Mouse (Mus musculus): ENCODE data around the gene Stbd1.

Gene Stbd1

DNA sequence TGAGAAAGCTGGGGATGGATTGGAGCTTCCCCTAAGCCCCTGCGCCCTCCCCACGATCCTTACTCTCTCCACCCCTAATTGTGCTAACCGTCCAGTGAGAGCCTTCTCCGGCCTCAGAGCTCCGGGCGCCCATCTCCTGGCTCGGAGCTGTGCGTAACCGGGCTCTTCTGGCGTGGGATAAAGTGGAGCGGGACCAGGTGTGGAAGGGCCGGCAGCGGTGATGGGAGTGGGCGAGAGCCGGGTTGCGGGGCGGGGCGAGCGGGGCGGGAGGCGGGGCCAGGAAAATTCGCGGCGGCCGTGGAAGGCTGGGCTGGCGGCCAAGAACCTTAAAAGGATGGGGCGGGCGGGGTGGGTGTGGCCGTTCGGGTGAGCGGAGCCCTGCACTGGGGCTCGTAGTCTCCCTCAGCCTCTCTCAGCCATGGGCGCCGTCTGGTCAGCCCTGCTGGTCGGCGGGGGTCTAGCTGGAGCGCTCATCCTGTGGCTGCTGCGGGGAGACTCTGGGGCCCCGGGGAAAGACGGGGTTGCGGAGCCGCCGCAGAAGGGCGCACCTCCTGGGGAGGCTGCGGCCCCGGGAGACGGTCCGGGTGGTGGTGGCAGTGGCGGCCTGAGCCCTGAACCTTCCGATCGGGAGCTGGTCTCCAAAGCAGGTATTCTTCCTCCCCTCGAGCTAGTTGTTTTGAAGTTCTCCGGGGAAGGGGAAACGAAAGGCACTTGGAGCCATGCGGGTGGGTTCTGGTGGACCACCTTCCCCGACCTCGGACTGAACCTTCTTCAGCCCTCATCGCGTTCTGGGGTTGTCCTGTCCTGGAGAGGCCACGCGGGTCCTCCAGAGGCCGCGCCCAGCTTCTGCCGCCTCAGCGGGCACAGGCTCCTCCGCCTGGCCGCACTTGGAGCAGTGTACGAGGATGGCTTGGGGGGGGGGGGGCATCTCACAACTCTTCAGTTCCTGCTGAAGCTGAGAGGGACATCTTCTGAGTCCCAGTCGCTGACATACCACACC lies at the start of gene Stbd1:
Gene Stbd1 (plus strand): TSS at position 351 of the 1,000 bp plus-strand sequence.
- in situ Hi-C loops (cut with MboI, MseI), result no loop called here

DNA sequence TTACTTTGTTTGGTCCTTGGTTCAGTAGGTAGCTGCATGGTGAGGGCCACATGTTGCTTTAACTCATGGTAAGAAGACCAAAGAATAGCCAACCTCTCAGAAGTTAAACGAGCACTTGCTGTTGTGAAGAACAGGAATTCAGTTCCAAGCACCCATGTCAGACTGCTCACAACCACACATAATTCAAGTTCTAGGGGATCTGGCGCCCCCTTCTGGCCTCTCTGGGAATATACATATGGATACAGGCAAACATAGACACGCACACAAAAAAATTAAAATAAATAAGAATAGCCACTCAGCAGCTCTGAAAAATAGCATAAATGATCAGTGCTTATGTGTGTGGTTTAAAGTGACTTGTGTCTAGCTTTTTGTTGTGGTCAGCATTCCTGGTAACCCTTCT lies 48.9 kb upstream of the Stbd1 start:
- in situ Hi-C loops (cut with MboI, MseI), result no loop called here

DNA sequence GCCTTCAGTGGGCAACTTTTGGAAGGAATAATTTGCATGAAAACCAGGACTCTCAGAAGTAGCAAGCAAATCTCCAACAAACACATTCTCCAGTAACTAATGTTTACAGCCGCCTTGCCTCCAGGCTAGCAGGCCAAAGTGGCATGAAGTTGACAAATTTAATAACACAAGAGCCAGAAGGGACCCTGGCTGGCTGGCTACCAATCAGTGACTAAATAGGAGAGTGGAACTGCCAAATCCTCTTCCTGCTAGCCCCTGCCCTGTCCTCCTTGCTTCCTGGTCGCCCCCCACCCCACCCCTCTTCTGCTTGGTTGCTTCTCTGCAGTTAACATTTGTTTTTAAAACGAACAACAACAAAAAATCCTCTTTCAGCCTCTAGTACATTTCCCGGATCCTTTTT lies 48.4 kb upstream of the Stbd1 start:
- in situ Hi-C loops (cut with MboI, MseI), result no loop called here

DNA sequence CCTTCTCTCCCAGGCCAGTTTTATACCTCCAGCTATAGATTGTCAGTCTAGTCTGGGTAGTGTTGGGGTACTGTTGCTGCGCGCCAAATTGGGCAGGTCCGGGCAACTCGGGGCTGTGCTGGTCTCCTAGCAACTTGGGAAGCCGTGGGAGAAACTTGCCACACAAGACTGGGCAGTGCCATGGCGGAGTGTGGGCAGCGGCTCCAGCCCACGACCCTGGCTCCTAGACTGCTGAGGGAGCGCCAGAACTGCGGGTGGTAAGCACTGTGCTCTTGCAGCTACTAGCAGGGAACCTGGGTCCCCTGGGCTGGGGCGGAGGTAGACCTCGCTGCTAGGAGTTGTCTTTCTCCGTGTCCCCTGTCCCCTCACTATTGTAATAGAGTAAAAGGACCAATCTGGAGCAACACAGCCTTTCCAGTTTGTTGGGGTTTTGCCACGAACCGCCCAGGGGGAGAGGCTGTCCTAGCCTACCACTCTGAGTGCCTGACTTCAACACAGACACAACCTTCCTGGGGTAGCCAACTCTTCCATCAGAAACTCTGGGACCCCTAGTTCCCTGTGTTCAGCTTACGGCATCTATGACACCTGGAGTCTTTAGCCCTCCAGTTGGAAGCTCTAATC lies 47.8 kb upstream of the Stbd1 start, which contains the start of gene Fam47e:
Gene Fam47e (plus strand): TSS at position 179 of the 621 bp plus-strand sequence.
- in situ Hi-C loops (cut with MboI, MseI), result no loop called here

DNA sequence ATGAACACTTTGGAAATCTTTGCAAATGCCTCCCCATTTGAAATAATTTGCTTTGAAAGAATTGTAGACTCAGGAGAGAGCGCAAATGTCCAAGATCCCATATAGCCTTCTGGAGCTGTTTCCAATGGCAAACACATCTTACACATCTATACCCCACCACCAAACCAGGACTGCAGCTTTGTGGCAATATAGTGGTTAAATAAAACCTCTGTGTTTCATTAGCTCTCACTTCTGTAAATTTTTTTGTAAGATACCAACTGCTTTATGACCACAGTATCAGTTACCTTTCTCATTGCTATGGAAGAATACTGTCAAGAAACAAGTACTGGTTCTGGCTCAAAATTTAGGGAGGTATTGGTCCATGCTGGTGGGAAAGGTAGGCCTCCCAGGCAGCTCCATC lies 46.9 kb upstream of the Stbd1 start:
- in situ Hi-C loops (cut with MboI, MseI), result no loop called here

DNA sequence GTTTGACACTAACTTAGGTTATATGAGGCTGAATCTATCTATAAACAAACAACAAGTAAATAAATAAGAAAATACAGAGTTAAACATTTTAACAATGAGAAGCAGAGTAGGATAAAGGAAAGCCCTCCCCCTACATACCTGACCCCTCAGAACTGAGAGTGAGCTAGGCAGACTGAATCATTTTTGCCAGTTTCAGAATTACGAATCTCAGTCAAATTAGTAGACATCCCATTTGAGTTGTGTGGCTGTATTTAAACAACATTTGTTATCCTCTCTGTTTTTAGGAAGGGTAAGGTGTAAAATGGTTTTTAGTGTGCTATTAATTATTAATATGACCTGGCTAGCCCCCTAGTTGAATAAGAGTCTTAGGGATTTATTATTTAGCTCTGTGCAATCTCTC lies 45.3 kb upstream of the Stbd1 start:
- in situ Hi-C loops (cut with MboI, MseI), result no loop called here

DNA sequence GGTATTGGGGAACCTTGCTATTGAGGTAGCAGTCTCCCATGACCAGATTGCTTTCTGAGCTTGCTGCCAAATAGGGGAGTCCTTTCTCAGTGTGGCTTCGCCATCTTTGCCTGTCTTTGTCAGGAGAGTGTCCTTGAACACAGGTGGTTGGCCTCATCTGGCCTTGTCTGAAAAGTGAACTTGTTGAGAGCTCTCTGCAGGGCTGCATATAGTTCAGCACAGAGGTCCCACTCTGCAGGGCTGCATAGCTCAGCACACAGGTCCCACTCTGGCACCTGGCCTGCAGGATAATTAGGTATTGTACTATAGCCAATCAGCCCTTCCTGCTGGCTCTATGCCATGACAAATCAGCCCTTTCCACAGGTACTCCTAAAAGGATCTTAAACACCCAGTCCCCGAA lies 42.6 kb upstream of the Stbd1 start:
- in situ Hi-C loops (cut with MboI, MseI), result no loop called here

DNA sequence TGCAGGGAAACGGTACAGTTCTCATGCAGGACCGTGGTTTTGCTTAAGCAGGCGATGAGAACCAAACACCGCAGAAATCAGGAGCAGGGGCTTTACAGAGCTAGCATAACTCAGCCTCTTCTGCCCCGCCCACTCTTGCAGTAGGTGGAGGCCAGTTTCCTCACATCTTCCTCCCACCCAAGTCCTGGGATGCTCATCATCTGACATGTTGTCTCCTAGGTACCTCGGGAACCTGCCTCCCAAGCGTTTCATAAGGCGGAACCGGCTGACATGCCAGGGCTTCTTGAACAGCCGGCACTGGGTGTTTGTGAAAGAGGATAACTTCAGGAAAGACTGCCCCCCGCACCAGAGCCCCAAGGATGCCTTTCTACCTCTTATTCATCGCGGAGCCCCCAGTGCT lies 40.8 kb upstream of the Stbd1 start:
- in situ Hi-C loops (cut with MboI, MseI), result no loop called here

DNA sequence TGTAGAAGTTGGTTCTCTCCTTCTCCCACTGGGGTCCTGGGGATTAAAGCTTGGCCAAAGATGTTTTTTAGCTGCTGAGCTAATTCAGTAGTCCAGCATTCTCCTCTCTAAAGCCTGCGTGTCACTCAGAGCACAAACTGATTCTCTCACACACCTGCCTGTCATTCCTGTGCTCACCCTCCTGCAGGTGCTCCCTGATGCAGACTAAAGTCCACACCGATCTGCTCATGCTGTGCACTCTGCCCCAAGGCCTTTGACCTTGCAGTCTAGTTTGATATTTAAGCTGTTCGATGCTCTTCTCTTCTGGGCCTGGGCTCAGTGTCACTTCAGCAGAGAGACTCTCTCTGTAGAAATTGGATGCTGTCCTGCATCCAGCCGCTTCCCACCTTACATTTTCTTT lies 31.6 kb upstream of the Stbd1 start:
- in situ Hi-C loops (cut with MboI, MseI), result no loop called here

DNA sequence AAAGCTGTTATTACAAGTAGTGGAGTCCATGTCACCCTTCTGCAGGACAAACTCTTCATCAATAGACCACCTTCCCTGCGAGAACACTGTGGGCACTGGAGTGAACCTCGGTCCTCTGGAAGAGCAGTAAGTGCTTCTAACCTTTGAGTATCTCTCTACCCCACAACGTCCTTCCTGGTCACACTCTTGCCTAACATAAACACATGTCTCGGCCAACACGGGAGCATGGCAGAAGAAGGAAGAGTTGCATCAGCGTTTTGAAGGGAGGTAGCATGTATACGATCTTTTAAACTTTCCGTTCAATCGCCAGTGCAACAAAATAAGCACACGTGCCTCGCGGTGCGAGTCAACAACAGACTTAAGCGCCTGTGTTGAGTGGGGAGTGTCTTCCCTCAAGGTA lies 23.3 kb upstream of the Stbd1 start:
- in situ Hi-C loops (cut with MboI, MseI), result no loop called here

DNA sequence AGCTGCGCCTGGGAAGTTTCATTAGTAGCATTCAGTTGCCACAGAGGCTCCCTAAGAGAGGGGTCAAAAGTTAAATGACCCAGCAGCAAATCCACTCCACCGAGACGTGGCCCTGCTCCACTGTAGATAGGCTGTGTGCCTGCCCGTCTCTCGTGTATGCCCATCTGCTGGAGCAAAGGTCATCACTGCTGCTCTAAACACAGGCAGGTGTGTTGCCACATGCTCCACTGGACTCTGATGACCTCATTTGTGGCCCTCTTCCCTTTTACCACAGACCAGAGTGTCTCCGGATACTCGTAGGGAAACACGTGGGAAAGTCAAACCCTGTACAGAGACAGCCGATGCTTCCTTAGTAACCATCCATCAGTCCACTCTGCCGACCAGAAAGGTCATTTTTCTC lies 16.9 kb upstream of the Stbd1 start:
- in situ Hi-C loops (cut with MboI, MseI), result no loop called here

DNA sequence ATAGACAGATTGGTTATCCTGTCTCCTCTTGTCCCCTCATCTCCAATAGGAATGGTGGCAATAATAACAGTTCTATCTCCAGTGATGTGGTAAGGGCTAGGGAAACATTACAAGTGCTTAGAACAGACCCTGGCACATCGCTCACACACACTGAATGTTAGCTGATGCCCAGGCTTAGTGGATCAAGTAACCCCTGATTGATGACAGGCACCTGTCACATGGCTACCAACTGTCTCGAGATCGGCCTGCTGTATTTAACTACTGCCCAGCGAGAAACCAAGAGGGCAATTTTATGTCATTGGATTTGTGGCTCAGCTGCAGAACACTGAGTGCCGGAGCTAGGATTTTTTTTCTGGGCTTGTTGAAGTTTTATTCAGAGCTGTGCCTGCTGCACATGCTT lies 7.8 kb upstream of the Stbd1 start:
- in situ Hi-C loops (cut with MboI, MseI), result no loop called here

DNA sequence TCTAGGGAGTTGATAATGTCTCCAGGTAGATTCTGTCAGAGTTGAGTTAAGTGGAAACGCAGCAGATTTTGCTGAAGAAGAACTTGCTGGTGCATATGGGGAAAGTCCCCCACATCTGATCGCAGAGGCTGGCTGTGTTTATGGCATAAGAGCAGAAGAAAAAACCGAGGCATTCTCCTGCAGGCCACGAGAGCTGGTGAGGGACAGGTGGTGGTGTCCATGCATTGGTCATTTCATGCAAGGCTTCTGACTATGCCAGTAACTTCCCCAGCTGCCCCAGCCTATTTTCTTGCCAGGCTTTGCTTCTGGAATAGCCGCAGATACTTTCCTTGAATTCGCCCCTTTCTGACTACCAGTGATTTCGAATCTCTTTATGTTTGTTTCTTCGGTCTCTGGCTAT lies 6.0 kb upstream of the Stbd1 start:
- in situ Hi-C loops (cut with MboI, MseI), result no loop called here

DNA sequence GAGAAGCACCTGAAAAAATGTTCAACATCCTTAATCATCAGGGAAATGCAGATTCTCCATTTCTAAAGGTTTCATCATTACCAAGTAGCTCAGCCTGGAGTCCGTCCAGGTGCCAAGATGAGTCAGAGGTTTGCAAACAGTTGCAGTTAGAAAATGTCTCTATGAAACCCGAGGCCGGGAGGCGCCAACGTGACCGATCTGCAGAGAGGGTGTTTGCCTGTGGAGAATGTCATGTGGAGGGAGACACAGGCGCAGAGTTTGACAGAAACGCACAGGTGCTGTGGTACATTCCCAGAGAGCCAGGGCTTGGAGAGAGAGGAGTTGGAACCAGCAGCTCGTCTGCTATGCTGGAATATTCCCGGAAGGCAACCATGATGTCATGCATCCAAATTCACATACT lies 3.8 kb upstream of the Stbd1 start:
- in situ Hi-C loops (cut with MboI, MseI), result no loop called here

DNA sequence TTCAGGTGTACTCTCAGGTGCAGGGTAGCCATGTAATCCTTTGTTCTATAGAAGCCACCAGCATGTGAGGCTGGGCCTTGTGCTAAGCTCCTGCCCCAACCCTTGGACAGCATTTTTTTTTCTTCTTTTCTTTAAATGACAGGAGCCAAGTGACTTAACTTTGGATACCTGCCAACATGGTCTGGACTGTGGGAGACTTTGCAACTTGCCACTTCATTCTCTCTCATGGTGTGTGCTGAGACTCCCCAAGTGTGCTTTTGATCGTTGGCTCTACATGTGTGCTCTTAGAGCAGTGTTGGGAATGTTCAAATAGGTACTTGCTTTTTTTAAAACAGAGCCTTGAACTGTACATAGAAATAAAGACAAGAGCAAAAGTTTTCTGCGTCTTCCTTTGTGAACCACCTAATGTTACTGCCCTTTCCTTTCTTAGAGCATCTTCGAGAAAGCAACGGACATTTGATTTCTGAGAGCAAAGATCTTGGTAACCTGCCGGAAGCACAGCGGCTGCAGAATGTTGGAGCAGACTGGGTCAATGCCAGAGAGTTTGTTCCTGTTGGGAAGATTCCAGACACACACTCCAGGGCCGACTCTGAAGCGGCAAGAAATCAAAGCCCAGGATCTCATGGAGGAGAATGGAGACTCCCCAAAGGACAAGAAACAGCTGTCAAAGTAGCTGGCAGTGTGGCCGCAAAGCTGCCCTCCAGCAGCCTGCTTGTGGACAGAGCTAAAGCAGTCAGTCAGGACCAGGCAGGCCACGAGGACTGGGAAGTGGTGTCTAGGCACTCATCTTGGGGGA lies 1.8 kb downstream of the Stbd1 start:
- in situ Hi-C loops (cut with MboI, MseI), result no loop called here

DNA sequence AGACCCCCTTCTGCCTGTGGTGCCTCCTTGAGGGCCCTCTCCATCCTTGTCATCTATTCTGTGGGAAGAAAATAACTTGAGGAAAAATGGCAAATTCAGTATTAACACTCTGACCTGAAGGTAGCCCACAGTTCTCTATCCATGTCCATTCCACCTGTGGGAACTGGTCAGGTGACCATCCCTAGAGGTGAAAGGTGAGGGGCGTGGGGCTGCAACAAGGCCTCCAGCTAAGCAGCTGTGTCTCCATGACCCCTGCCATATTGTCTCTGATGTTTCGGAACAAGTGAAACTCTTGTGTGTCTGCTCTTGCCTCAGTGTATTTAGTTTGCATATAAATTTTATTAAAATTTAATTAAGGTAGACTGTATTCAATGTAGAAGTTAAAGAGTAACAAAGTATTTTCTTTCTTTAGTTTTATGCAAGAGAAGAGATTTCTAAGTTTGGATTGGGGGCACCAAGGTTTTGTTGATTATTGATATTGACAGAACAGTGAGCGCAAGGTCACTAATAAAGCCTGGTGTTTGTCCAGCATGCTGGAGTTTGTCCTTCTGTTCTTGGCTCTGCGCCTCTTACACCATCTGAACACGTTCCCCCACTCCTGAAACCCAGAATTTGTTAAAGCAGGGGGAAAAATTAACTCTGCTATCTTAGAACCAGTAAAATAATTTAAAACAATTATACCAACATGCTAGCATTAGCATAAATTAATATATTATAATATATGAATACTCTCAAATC lies 4.8 kb downstream of the Stbd1 start:
- in situ Hi-C loops (cut with MboI, MseI), result no loop called here

DNA sequence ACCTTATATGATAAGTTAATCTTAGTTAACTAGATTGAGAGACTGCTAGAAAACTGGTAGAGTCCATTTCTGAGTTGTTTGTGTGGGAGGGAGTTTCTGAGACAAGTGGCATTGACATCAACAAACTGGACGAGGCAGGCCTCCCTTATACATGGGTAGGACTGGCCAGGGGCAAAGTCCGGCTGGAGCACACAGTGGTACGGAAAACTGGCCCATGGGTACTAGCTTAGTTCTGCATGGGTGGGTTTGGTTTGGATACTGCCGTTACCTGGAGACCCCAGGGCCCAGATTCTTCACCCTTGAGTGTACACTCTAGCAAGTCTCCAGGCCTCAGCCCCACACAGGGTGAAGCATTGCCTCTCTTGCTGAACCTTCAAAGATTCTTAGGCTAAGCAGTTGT lies 9.9 kb downstream of the Stbd1 start:
- in situ Hi-C loops (cut with MboI, MseI), result no loop called here

DNA sequence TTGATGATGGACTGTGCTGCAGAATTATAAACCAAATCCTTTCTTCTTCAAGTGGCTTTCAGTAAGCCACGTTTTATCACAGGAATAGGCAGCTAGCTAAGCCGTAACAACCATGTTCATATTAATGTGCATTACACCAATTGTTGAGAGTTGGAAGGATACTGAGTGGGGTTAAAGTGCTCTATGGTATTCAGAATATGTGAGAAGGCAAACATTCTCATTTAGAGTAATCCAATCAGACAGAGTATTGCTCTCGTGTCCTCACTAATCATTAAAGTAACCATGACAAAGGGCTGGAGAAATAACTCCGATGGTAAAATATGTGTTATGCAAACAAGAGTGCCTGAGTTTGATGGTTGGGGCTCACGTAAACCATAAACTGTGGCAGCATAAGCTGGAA lies 19.0 kb downstream of the Stbd1 start:
- in situ Hi-C loops (cut with MboI, MseI), result no loop called here

DNA sequence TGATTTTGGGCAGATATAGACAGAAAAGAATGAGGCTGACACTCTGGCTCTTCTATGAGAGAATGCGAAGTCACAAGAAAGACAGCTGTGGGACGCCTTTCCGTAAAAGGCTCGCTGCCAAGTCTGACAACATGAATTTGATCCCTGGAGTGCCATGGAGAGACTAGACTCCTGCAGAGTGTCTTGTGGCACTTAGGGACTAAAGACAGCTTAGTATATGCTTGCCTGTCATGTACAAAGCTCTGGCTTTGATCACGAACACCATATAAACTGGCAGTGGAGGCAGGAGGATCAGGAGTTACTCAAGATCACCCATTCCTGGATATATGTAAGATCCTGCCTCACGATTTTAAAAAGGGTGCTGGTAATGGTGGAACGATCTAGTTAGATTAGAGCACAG lies 25.1 kb downstream of the Stbd1 start:
- in situ Hi-C loops (cut with MboI, MseI), result no loop called here

DNA sequence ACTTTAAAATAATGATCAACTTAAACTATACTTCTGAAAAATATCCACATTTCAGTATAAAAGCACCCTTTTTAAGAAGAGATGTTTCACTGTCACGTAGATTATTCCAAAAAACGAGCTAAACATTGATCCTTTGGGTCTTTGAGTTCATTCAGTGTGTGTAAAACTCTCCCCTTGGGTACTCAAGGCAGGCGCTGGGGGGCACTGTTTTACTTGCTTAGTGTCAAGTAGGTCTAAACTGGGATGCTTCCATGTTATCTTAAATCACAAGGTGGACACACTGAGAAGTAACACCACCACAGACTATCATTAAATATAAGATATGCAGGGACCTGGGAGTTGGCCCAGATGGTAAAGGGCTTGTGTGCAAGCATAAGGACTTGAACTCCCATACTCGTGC lies 30.7 kb downstream of the Stbd1 start:
- in situ Hi-C loops (cut with MboI, MseI), result no loop called here

DNA sequence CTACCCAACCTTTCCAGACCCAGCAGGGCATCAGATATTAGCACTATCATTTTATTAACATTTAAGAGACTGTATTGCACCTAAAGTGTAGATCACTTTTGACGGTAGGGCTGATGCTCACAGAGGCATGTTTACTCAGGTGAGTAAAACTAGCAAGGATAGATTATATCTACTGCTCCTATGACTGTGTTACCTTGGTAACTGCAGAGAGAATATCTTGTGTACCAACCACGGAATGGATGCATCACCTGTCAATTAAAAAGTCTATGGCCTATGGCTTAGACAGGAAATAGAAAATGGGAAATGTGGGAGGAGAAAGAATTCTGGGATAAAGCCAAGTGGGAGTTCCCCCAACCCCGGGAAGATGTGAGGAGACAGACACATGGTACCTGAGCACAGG lies 32.1 kb downstream of the Stbd1 start:
- in situ Hi-C loops (cut with MboI, MseI), result no loop called here

DNA sequence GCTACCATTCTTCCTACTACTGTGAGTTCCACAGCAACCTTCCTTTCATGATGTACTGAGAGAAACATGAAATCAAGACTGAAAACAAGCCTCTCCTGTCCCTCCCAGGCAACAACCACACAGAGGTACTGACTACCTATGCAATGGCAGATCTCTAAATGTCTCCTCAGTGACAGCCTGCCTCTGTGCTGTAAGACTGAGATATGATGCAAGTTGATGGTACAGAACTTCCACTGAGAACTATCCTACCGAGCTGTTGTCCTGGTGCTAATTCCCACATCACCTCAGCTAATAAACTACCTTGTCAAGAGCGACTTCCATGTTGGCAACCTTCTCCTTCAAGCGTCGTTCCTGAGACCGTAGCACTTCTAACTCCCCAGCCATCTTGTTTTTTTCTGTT lies 33.0 kb downstream of the Stbd1 start:
- in situ Hi-C loops (cut with MboI, MseI), result no loop called here
